Mouse (Mus musculus) right cerebral cortex, postnatal 36 days (tissue): ENCODE measurements around the gene Pde3a.
A peak's percentile ranks its signal among the peaks of the same experiment; 100 is the strongest.

Source experiments
- DNase-seq, 2 experiments: peaks; one replicate each; pipeline ENCODE4 v3.0.0; 2022; ENCODE audit warnings: low spot score in 2 of 2, mixed read lengths in 1 of 2

The Pde3a gene

GRCm38 (mm10) chr6:141248691-141249584, at the start of gene Pde3a:
Pde3a (plus strand) TSS chr6:141249269.
- no peak for DNase-seq

GRCm38 (mm10) chr6:141200173-141200615, 48.9 kb upstream of the Pde3a start:
- no peak for DNase-seq

DNA sequence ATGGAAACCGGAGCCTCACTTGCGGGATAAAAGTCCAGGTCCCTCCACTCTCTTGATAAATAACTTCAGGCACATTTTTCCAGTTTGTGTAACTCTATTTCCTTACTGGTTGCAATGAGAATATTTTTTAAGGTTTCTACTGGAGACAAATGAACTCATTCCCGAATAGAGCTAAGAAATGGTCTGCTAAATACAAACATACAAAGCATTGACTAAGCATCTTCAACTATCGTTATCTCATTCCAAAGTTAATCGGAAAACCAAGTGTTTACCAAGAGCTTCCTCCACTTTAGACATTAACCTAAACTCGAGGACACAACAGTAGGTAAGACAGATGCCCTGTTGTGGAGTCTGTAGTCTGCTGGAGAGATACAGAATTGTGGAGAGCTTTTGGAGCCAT, 41.5 kb upstream of the Pde3a start:
- no peak for DNase-seq

- no peak for DNase-seq
Observed at GRCm38 (mm10) chr6:141208283-141208872, 40.7 kb upstream of the Pde3a start.

- DNase-seq, result no peak
Observed at GRCm38 (mm10) chr6:141210021-141210420, 39.0 kb upstream of the Pde3a start.

GRCm38 (mm10) chr6:141221081-141221480, 28.0 kb upstream of the Pde3a start:
- DNase-seq, result no peak

- DNase-seq, result no peak
Observed at GRCm38 (mm10) chr6:141226851-141227657, 22.0 kb upstream of the Pde3a start.

DNA sequence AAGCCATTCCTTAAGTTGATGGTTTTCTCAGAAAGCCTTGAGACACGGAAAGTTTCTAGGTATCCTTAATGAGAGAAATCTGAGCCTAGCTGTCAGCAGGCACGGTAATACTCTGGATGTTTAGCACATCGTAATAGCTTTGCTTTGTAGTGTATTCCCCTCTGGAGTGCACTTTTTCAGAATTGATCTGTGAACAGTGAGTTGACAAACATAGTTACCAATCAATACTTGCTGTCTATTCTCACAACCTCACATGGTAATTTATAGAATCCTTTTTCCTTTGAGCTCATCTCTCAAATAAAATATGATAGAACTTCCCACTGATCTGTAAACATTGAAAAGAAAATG, 21.4 kb upstream of the Pde3a start:
- DNase-seq, result no peak

- DNase-seq, result no peak
Observed at GRCm38 (mm10) chr6:141232756-141233382, 16.2 kb upstream of the Pde3a start.

DNA sequence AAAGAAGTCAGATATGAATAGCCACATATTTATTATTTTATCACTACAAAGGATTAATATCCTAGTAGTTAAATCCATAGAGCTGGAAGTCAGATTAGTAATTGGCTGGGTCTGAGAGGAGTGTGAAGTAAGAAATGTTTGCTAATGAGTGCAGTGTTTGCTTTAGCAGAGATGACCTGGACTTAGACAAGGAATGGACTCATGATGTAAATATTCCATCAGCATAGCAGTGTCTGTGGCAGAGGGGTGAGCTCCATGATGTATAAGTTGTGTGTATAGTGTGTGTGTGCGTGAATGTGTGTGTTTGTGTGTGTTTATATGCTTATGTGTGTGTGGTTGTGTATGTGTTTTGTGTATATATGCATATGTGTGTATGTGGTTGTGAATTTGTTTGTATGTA, 7.3 kb upstream of the Pde3a start:
- DNase-seq, result no peak

GRCm38 (mm10) chr6:141245089-141245488, 4.0 kb upstream of the Pde3a start:
- no peak for DNase-seq

GRCm38 (mm10) chr6:141246391-141246790, 2.7 kb upstream of the Pde3a start:
- DNase-seq, result no peak

GRCm38 (mm10) chr6:141248081-141248480, 988 bp upstream of the Pde3a start:
- DNase-seq, result no peak

GRCm38 (mm10) chr6:141249585-141250295, 671 bp downstream of the Pde3a start:
- peak; percentile 15 to 16 for DNase-seq

- DNase-seq, result no peak
Observed at GRCm38 (mm10) chr6:141250296-141250629, 1.2 kb downstream of the Pde3a start.

DNA sequence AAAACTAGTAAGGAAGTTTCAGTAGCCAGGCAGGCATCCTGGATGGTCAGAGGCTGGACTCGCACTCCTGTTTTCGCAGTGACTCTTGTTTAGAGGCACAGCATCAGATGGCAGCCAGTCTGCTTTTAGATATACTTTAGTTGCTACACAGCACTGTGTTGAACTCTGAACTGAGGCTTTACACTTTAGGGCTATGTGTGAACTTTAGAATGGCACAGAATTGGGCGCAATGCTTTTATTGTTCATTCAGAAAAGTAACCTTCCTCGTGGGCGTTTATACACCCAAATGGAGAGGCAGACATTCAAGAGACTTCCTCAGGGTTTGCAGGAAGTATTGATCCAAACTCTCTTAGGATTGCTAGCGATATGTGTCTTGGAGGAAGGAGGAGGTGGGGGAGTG, 1.9 kb downstream of the Pde3a start:
- DNase-seq, result no peak

GRCm38 (mm10) chr6:141252520-141252919, 3.5 kb downstream of the Pde3a start:
- DNase-seq, result no peak

DNA sequence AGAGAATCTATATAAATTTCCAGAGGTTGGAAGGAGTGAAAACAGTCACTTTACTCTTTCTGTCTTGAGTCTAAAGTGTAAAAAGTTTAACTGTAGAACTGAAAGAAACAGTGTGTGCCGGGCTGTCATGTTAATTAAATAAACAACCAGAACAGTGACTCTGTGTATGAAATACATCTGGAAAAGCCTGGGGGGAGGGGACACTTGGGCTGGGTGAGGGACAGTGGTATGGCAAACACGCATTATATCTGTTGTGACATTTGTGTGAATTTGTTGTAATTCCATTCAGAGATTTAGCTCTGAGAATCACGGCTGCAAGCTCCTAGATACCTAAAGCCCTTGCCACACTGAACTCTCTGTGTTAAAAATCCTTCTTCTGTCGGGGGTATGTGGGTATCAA, 5.9 kb downstream of the Pde3a start:
- DNase-seq, result no peak

DNA sequence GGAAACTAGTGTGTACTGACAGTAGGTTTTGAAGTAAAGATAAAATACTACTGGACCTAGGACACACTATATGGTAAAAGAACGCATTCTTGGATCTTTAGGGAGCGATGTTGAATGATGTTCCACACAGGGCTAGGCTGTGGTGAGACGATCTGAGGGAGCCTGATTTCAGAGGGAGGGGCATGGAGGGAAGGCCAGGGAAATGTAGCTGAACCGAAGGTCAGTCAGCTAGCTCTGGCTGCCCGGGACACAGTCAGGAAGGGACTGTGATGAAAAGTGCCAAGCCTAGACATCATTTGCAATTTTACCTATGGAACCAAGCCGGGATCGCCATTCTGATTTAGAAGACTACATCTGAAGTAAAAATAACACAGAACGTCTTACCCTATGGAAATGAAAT, 7.8 kb downstream of the Pde3a start:
- DNase-seq, result no peak

DNA sequence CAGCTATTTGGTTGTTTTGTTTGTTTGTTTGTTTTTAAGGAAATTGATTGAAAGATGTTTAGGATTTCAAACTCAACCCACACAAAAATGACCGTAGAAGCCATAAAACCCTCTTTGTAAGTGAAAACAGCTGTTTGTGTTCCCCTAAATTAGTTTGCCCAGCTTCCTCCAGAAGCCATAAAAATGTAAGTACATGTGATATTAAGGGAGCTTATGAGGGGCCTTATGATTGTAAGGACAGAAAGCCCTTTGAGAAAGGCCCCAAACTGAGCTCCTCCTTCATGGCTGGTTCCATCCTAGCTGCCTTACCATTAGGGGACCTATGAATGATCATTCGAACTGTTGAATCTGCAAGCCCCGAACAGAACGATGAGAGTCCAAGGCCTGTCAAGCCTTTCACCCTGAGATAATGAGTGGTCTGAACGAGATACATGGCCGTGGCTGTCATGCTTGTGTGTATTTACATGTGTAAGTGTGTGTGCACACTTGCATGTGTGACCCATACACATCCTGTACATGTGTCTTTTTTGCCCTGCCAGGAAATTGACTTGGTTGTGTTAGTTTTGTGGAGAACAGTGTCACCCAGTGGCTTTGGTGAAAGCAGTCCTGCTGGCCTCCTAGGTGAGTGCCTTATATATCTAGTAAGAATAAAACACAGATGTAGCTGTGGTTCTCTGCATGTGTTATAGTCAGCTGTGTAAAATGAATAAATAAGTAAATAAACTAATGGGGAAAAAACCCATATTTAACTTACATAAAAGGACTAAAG, 8.5 kb downstream of the Pde3a start:
- DNase-seq, result no peak

DNA sequence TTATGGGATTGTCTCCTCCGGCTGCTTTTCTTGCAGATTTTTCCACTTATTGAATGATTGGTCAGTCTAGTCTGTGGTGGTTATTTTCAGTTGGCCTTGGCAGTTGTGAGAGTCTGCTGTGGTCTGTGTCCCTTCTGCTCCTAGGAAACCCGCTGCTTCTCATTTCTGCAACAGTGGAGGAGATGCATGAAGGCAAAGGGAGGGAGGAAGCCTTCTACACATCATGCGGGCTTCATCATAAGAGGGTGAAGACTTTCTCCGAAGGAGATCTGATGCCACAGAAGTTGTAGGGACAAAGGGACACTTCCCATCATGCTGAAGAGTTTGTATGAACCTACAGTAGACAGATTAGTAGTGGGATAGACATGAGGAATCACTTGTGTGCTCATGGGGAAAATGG, 16.2 kb downstream of the Pde3a start:
- no peak for DNase-seq
